Mouse (Mus musculus) megakaryocyte-erythroid progenitor cell, adult 5-6 weeks (primary cell): ENCODE measurements at regions not wholly inside any gene's neighbourhood (a gene's known extent, or its start where the extent isn't known, plus 50 kb on each side); places are given as distances from the start of the nearest gene placed in this dataset.
"Not testable (repeated sequence)": the region's sequence is repeated elsewhere in the genome, so short reads cannot be mapped to it uniquely, and the experiment has no call there.

Experiments used
- ATAC-seq: replicated peaks from 2 replicates; pipeline ENCODE4 v1.8.0; 2016; ENCODE audit warnings: mild to moderate bottlenecking, inconsistent platforms; ENCODE audit not compliant: severe bottlenecking, poor library complexity, low FRiP score, low TSS enrichment

DNA sequence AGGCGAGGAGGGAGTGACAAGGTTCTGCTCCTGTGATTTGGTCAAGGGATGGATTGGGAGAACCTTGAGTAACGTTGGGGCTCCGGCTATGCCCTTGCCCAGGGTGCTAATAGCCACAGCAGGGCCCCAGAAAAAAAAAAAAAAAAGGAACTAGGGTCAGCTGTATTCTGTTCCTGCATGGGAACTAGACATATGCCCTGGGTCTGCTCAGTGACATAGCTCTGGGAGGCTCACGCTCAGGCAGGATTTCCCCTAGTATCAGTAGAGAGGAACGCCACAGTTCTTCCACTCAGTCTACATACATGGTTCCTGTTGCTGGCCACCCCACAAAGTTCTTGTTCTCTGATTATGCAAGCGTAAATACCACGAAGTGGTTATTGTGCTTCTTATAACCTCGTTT lies 114.8 kb upstream of the Tet2 start:
- peak; percentile 36; the same call in 1 of the 2 replicates for ATAC-seq

DNA sequence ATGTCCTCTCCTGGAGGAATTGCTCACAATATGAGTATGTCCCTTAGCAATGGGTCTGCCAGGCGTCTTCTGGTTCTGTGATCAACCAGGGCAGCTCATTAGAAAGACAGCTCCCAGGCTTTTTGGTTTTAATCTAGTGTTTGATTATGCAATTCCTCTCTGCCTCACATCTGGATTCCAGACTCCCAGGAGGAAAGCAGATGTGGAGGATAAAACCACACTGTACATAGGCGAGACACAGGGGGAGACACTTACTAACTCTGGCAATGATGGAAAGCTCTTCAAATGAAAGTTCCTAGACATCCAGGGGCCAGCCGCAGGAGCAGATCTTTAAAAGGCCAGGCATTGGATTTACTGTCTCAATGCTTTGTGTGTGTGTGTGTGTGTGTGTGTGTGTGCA lies 116.4 kb upstream of the Tet2 start:
- no peak for ATAC-seq

DNA sequence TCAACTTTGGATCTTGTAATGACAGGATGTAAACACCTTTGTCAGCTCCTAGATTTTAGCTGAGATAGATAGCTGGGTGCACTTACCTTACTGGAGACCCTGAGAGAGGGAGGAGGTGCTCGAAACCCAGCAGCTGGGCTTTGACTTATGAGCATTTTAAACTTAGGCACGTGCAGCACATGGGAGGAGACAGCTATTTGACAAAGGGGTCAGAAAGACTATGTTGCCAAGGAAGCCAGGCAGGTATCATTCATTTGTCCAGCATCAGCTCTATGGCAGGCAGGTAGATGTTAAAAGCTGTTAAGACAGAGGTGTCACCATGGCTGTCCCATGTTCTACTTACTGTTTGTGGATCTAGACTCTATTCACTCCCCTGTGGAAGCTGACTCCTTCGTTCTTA lies 120.0 kb upstream of the Tet2 start:
- no peak for ATAC-seq

DNA sequence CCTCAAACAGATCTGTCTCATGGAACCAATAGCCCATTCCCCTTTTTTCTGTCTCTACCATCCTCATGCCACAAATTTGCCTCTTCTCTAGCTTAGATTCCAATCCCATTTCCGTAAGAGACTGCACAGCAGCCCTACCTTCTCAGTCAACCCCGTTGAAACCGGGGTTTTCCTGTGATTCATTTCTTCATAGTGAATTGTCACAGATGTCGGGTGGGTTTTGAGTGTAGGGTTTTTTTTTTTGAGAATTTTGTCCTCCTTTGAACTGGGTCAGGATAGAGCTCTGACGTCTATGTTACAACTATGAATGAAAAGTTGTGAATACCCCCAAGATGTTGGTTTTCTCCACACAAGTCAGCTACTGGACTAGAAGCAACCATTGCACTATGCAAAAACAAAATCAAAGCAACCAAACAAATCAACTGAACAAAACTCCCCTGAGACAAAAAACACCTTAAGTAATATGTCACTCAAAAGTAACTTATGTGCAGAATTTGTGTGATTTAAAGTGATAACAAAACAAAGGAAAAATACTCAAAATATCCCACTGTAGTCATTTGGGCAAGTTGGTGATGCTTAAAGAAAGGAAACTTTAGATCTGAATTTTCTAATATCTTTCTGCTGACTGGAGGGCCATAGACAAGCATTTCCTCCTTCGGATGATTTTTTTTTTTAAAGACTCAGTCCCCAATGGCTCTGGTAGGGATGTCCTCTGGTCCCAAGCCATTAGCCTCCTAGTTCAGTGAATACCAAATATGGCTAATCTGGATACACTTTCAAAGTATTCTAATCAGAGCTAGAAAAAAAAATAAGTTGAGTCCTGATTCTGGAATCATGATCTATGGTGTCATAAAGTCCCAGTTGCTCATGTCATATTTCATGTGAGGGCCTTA lies 120.7 kb upstream of the Tet2 start:
- no peak for ATAC-seq

DNA sequence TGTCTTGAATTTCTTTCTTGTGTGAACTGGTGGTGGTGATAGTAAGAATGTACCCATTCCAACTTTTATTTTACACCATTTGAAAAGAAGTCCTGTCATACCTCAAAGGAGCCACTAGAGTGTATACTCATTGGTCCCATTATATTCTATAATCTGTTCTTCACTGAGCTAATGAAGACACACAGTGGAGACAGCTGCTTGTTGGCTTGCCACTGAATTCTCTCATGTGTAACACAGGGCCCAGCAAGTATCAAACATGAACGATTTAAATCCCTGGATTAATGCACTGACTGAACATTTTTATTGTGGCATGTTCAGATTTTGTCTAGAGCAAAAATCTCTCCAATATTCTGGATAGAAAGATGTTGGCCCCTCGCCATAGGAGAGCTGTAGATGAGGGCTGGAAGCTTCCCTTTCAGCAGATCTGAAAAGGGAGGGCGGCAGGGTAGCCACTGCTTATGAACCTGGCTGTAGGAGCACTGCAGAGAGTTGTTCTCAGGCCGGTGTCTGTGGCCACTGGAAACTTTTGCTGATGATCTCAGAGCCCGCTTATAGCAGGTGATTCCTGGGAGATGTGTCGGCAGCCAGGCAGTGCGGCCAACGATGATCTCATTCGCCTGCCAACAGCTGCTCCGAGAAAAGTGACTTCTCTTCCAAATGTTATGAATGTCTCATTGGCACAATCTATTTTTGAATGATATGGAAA lies 128.0 kb upstream of the Tet2 start:
- ATAC-seq, result peak; percentile 86

DNA sequence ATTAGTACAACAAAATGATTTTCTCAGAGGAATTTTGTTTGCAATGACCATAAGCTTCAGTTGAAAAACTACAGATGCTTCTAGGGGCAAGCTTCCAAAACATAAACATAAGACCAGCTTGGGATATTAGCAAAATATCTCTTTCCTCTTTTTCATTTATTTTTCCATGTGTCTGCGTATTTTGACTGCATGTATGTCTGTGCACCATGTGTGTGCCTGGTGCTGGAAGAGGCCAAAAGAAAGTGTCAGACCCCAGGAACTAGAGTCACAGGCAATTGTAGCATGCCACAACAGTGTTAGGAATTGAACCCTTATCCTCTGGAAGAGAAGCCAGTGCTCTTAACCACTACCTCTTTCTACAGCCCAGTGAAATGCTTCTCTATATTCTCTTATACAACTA lies 133.0 kb upstream of the Tet2 start:
- ATAC-seq, result no peak

DNA sequence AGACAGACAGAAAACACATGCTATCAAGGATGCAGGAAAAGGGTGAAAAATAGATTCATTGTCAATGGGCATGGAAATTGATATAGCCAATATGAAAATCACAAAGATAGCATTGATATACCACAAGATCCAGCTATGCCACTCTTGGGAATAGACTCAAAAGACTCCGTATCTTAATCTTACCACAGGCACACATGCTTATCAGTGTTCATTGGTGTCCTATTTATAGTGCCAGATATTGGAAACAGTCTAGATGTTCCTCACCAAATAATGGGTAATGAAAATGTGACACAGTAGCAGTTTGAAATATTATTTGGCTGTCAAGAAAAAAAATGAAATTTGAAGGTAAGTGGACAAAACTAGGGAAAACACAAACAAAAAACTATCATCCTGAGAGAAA lies 135.0 kb upstream of the Tet2 start:
- peak; percentile 78 for ATAC-seq

DNA sequence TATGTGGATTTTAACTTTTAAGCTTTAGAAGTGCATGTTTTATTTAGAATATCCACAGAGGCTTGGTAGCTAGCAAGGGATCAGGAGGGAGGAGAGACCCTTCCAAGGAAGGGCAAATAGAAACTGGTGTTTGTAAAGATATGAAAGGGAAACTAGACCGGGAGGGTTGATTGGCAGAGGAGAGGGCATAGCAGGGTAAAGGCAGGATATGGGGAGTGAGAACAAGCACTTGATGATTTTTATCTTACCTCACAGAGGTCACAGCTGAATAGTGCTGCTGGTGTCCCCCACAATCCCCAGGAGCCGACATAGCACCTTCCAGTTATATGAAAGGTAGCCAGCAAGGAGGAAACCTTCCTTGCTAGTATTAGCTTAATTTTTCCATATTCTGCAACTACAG lies 135.4 kb upstream of the Tet2 start:
- ATAC-seq, result peak; percentile 81

DNA sequence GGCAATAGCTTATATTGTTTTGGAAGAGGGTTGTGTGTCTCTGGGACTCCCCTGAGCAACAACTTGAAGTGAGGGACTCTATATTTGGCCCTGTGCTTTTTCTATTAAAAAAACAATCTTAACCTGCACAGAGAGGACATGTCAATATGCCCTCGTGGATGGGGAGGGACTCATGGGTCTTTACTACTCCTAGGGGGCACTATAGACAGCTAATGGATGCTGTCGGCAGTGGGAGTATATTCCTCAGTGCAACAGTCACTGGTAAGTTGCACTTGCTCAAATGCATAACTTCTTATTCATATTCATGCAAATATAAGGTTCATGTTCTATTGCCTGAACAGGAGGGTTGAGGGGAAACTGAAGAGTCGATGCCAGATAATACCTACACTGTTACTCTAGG lies 135.9 kb upstream of the Tet2 start:
- ATAC-seq, result no peak

DNA sequence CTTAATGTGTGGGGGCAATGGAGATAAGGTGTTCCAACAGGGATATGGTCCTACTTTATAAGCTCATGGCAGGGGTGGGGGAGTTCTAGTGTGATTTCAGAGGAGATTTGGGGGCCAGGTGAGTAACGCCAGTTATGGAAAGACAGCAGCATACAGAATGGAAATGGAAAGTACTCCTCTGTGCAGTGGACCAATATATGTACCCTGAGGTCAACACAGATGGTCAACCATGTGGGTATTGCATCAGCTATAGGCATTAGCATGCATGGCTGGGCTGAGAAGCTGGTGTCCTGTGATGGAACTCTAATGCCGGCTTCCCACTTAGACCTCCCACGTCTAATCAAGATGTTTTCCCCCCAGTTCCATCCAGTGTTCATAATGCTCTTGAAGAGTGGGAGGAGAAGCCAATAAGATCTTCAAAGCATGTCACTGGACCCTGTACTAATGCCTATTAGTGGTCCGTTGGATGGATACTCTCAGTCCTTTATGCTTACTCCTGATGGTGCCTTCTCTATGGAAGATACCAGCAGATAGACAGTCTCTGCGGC lies 139.3 kb upstream of the Tet2 start:
- no peak for ATAC-seq

DNA sequence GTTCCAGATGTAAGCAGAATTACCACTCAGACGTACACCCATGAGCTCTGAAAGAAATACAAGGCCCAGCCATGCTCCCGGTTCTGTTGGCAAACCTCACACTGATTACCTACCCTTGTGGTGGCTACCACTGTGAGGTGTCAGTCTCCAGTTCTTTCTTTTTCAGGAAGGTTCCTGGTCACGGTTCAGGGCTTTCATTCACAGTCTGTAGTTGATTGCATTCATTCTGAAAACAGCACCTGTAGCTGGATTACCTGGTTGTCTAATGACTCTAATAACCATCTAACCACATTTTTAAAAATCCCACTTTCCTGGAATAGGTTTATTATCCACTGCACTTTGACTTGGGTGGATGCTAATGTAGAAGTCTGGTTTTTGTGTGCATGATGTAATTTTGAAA lies 139.8 kb upstream of the Tet2 start:
- ATAC-seq, result no peak

DNA sequence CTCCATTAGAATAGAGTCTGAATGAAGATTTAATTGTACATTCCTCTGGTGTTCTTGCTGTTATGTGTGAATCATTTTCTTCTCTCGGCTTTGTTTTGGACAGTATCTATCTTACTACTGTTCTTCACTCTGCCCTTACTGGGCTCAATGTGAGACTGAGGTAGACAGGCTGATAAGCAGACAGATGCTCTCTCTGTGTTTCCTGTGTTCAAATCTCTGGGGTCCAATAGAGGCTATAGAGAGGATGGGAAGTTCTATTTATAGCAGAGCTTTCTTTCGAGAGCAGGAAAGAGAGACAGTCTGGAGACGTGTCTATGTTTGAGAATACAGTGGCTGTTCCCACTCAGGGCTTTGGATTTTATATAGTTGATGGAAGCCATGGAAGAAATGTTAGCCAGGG lies 140.5 kb upstream of the Tet2 start:
- no peak for ATAC-seq

DNA sequence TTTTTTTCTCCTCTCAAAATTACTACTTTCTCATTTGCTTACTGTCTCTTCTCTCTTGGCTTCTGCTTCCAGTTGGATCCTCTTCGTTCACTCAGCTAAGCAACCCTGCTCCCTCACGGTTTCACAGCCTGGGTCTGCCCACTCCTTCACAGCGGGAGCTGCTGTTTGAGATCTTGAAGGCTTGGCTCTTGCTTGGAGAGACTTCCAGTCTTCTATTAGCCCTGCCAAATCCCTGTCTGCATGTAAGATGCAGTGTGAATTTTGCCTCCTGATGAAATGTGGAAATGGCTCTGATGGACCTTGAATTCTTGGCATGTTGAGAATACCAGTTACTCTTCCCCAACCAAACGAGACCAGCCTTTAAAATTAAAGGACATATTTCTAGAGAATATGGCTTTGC lies 149.1 kb upstream of the Tet2 start:
- ATAC-seq, result no peak

DNA sequence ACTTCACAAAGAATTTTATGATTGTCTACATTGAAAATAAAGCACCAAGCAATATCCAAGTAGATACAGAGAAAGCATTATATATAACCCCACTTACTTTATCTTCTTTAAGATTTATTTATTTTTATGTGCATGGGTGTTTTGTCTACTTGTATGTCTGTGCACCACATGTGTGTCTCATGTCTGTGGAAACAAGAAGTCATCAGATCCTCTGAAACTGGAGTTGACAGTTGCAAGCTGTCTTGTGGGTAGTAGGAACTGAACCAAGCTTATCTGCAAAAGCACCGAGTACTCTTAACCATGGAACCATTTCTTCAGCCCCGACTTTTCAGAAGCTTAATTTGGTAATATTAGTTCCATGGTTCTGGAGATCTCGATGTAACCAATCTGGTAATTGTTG lies 151.2 kb upstream of the Tet2 start:
- no peak for ATAC-seq

DNA sequence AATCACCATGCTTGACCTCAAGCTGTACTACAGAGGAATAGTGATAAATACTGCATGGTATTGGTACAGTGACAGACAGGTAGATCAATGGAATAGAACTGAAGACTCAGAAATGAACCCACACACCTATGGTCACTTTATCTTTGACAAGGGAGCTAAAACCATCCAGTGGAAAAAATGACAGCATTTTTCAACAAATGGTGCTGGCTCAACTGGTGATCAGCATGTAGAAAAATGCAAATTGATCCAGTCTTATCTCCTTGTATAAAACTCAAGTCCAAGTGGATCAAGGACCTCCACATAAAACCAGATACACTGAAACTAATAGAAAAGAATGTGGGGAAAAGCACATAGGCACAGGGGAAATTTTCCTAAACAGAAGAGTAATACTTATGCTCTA lies 159.9 kb upstream of the Tet2 start:
- ATAC-seq, result not testable (repeated sequence)

DNA sequence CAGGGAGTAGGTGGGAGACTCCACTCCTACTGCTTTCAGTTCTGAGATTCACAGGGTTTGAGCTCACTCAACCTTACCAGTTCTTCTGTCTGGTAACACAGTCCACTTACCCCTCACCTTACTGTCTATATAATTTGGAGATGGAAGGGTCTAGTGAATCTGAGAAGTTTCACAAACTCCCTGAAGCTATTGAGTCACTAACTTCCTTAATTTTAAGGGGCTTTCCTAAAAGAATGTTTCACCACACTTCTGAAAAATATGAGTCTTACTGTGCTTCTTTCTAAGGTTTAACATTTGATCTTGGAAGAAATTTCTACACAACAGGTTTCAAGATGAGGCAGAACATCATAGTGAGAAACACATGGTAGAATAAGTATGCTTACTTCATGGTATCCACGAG lies 166.6 kb upstream of the Tet2 start:
- no peak for ATAC-seq

DNA sequence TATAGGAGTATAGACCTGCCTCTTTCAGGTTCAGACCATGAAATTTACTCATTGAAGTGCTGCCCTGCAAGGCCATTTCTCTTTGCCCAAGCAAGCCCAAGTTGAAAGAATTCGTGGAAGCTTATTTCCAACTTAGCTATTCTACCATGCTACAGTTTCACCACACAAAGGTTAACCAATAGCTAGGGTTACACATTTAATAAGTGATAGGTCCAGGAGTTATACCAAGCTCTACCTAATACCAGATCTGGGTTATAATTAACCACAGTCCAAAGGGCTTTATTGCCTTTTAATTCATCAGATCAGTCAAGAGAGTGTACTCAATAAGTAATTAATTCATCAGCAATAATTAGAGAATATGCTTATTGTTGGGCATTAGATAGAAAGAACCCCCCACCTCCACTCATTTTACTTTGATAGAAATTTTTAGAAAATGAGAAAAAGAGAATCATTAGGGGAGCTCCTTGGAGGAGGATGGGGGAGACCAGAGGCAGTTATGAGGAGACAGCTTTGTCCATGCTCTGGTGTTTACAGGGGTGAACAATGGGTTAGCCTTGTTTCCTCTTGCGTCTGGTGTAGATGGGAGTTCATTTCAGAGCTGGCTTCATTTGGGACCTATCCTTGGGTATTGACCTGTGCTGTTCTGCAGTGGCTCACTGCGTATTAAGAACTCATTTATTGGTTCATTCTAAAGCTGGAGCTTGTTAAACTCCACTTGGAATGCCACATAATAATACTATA lies 177.8 kb upstream of the Tet2 start:
- ATAC-seq, result no peak

DNA sequence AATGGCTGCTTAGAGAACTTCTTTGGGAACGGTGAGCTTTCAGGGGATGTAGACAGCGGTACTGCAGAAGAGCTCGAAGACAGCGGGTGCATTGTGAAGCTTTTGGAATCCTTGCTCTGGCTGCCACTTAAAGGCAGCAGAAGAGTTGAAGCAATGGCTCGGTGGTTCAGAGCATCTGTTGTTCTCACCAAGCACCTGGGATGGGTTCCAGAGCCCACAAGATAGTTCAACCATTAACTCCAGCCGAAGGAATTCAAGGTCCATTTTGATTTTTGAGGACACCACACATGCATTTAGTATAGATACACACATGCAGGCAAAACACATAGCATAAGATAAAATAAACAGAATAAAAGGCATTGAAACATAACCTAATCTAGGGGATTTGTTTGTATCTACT lies 181.9 kb upstream of the Tet2 start:
- ATAC-seq, result no peak

DNA sequence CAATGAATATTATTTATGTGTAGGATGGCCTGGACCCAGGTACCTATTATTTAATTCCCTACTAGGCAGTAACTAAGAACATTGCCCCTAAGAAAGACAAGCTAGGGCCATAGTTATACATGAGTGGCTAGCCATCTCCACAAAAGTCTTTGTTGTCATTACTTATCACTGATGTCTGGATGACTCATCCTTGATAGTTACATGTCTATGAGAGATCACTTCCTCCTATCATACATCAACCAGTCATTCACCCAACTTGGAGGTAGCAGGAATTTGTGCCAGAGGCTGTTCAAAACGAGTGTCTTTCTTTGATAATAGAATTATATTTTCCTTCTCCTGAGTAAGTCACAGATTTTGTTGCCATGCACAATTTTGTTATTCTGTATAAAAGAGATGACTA lies 190.7 kb upstream of the Tet2 start:
- ATAC-seq, result no peak

DNA sequence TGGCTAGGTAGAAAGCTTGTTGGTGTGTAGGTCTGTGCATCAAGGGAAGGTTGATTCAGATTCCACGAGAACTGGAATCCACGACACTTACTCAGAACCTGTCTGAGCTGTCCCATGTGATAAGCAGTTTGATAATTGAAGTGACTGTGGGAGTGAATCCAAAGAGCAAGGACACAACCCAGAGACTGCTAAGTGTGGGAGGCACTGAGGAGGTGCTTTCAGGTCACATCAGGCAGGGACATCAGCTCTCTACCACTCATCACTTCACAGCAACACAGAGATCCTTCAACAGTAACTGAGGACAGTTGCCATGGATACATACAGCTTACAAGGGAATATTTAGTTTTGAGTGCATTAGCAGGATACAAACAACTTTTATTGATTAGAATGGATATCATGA lies 194.0 kb upstream of the Tet2 start:
- ATAC-seq, result no peak
